Mouse (Mus musculus) forebrain, embryonic 14.5 days (tissue): ENCODE results near the gene Plekhg1. TPM values are rescaled to one million over a fixed set of nuclear protein-coding genes. Genes with fewer than 3 reads are reported as not detected.

Source experiments
- ATAC-seq: fragments of 200-750 bp; cut with Nextera tagmentation; 2 replicates; pipeline ENCODE4 v1.8.0; 2017; ENCODE audit warnings: mild to moderate bottlenecking, moderate library complexity
- DNase-seq: peaks from one replicate; pipeline ENCODE4 v3.0.0-alpha.2; 2015; ENCODE audit warnings: low spot score
- H3K27ac ChIP-seq: fragments of 300-500 bp; sonication (generic); 2 replicates; pipeline ENCODE4 v1.5.1; 2014; ENCODE audit warnings: low read depth, mild to moderate bottlenecking, control low read depth, low read length, moderate library complexity
- H3K27me3 ChIP-seq: fragments of 300-500 bp; sonication (generic); replicated peaks from 2 replicates; pipeline ENCODE4 v1.6.1; 2014; ENCODE audit warnings: low read length, control low read depth, mixed read lengths; ENCODE audit not compliant: control insufficient read depth, insufficient read depth
- H3K36me3 ChIP-seq: fragments of 300-500 bp; sonication (generic); 2 replicates; pipeline ENCODE4 v1.6.1; 2014; ENCODE audit warnings: low read length, control low read depth; ENCODE audit not compliant: control insufficient read depth, insufficient read depth
- H3K4me1 ChIP-seq: fragments of 300-500 bp; sonication (generic); 2 replicates; pipeline ENCODE4 v1.6.1; 2014; ENCODE audit warnings: antibody characterized with exemption, low read length, control low read depth; ENCODE audit not compliant: control insufficient read depth, insufficient read depth
- H3K4me2 ChIP-seq: fragments of 300-500 bp; sonication (generic); 2 replicates; pipeline ENCODE4 v1.6.1; 2014; ENCODE audit warnings: mild to moderate bottlenecking, control low read depth, low read length
- H3K4me3 ChIP-seq: fragments of 300-500 bp; sonication (generic); 2 replicates; pipeline ENCODE4 v1.5.1; 2014; ENCODE audit warnings: low read depth, low read length, control low read depth
- H3K9ac ChIP-seq: fragments of 300-500 bp; sonication (generic); 2 replicates; pipeline ENCODE4 v1.6.1; 2014; ENCODE audit warnings: mild to moderate bottlenecking, low read length, control low read depth, moderate library complexity
- H3K9me3 ChIP-seq: fragments of 300-500 bp; sonication (generic); replicated peaks from 2 replicates; pipeline ENCODE4 v1.6.1; 2016; ENCODE audit warnings: low read length, control low read depth, mixed read lengths; ENCODE audit not compliant: control insufficient read depth
- WGBS: fragments of 180-500 bp; shearing (Covaris S2); extraction: QIAGEN DNeasy Blood & Tissue Kit; methylation state at CpG from one replicate; pipeline ENCODE4 v1.1.7; 2014; 5-methylcytosine and 5-hydroxymethylcytosine counted together
- polyA plus RNA-seq: library from polyadenylated mRNA; unstranded; fragments of >200 nt; fragmentation: Nextera tagmentation; extraction: Ambion mirVana; gene quantifications from 2 replicates; pipeline ENCODE4 v1.2.1, GENCODE M21; 2014

Plekhg1 gene
- polyA plus RNA-seq, 1 experiment from 2014 or later: 3.1 TPM

GRCm38 (mm10) chr10:3877852-3878535 is 137.8 kb downstream of the Plekhg1 start:
- Histone ChIP-seq H3K27ac (no peak overlapping the region), H3K36me3 (0 out of 2 replicates have a peak, but pooled peaks cover 3% of the 10 kb centered on the region), H3K4me2 (no peak overlapping the region), H3K9me3 (no peaks in the 10 kb centered on the region), H3K27me3 (no peaks in the 10 kb centered on the region), H3K4me1 (no peaks in the 10 kb centered on the region), H3K9ac (no peak overlapping the region), H3K4me3 (no peak overlapping the region)
- DNase-seq (no peak), ATAC-seq (no peak)
- 93% methylated on average over 4 of the region's 4 CpGs for whole genome bisulfite sequencing

GRCm38 (mm10) chr10:3881179-3881578 is 141.0 kb downstream of the Plekhg1 start:
- no peak overlapping the region for H3K4me2 ChIP-seq
- H3K9me3 ChIP-seq: no peaks in the 10 kb centered on the region
- no peak overlapping the region for H3K27ac ChIP-seq
- H3K27me3 ChIP-seq: no peaks in the 10 kb centered on the region
- DNase-seq (no peak), ATAC-seq (no peak)
- no peak overlapping the region for H3K4me3 ChIP-seq
- no peaks in the 10 kb centered on the region for H3K4me1 ChIP-seq
- 71% methylated on average over 2 of the region's 2 CpGs for WGBS
- H3K36me3 ChIP-seq: no peaks in the 10 kb centered on the region
- H3K9ac ChIP-seq: no peak overlapping the region

GRCm38 (mm10) chr10:3888510-3888909 is 148.3 kb downstream of the Plekhg1 start:
- no peaks in the 10 kb centered on the region for H3K36me3 ChIP-seq
- no peak overlapping the region for H3K4me3 ChIP-seq
- H3K27ac ChIP-seq: no peak overlapping the region
- ATAC-seq (no peak), DNase-seq (no peak)
- H3K27me3 ChIP-seq: no peaks in the 10 kb centered on the region
- 67% methylated on average over 4 of the region's 4 CpGs for WGBS
- no peak overlapping the region for H3K9ac ChIP-seq
- H3K4me1 ChIP-seq: peaks cover 5% of the 10 kb centered on the region; the same call in 1 of the 2 replicates
- H3K4me2 ChIP-seq: no peak overlapping the region
- no peaks in the 10 kb centered on the region for H3K9me3 ChIP-seq

- H3K27ac ChIP-seq: peak overlapping the region; percentile 55; the same call in 1 of the 2 replicates
- no peaks in the 10 kb centered on the region for H3K36me3 ChIP-seq
- H3K27me3 ChIP-seq: no peaks in the 10 kb centered on the region
- no peak overlapping the region for H3K4me2 ChIP-seq
- no peak overlapping the region for H3K9ac ChIP-seq
- ATAC-seq (peak; percentile 65; the same call in 1 of the 2 replicates), DNase-seq (peak; percentile 58)
- no peak overlapping the region for H3K4me3 ChIP-seq
- no peaks in the 10 kb centered on the region for H3K9me3 ChIP-seq
- 28% methylated on average over 3 of the region's 3 CpGs for WGBS
- peaks cover 5% of the 10 kb centered on the region; the same call in 1 of the 2 replicates for H3K4me1 ChIP-seq
Measured at GRCm38 (mm10) chr10:3891381-3892263, 151.5 kb downstream of the Plekhg1 start.

GRCm38 (mm10) chr10:3892368-3892767 is 152.2 kb downstream of the Plekhg1 start:
- Histone ChIP-seq H3K4me3 (no peak overlapping the region), H3K4me2 (no peak overlapping the region), H3K27ac (peak overlapping the region; percentile 55; the same call in 1 of the 2 replicates), H3K9ac (no peak overlapping the region), H3K4me1 (peaks cover 5% of the 10 kb centered on the region; the same call in 1 of the 2 replicates), H3K36me3 (no peaks in the 10 kb centered on the region), H3K27me3 (no peaks in the 10 kb centered on the region), H3K9me3 (no peaks in the 10 kb centered on the region)
- ATAC-seq (no peak), DNase-seq (no peak)
- 47% methylated on average over 3 of the region's 3 CpGs for WGBS

GRCm38 (mm10) chr10:3898068-3898467 is 157.9 kb downstream of the Plekhg1 start:
- no peak for DNase-seq
- Histone ChIP-seq H3K27ac (no peak overlapping the region), H3K4me2 (no peak overlapping the region), H3K9me3 (no peaks in the 10 kb centered on the region), H3K9ac (no peak overlapping the region), H3K4me3 (no peak overlapping the region), H3K27me3 (no peaks in the 10 kb centered on the region), H3K4me1 (no peaks in the 10 kb centered on the region), H3K36me3 (no peaks in the 10 kb centered on the region)
- ATAC-seq: no peak
- 68% methylated on average over 3 of the region's 3 CpGs for WGBS

- H3K27ac ChIP-seq: no peak overlapping the region
- DNase-seq (no peak), ATAC-seq (no peak)
- no peak overlapping the region for H3K4me2 ChIP-seq
- H3K36me3 ChIP-seq: no peaks in the 10 kb centered on the region
- H3K4me3 ChIP-seq: no peak overlapping the region
- H3K4me1 ChIP-seq: no peaks in the 10 kb centered on the region
- H3K27me3 ChIP-seq: no peaks in the 10 kb centered on the region
- no peak overlapping the region for H3K9ac ChIP-seq
- WGBS: 71% methylated on average over 11 of the region's 11 CpGs
- H3K9me3 ChIP-seq: no peaks in the 10 kb centered on the region
Measured at GRCm38 (mm10) chr10:3900416-3900956, 160.3 kb downstream of the Plekhg1 start.

- H3K36me3 ChIP-seq: no peaks in the 10 kb centered on the region
- H3K4me3 ChIP-seq: no peak overlapping the region
- H3K4me1 ChIP-seq: no peaks in the 10 kb centered on the region
- ATAC-seq: no peak
- no peak overlapping the region for H3K27ac ChIP-seq
- H3K9me3 ChIP-seq: no peaks in the 10 kb centered on the region
- 84% methylated on average over 3 of the region's 3 CpGs for WGBS
- no peak for DNase-seq
- no peak overlapping the region for H3K9ac ChIP-seq
- H3K27me3 ChIP-seq: no peaks in the 10 kb centered on the region
- H3K4me2 ChIP-seq: no peak overlapping the region
Measured at GRCm38 (mm10) chr10:3905747-3906146, 165.6 kb downstream of the Plekhg1 start.
